Mouse (Mus musculus) liver, embryonic 15.5 days (tissue): Measurements from ENCODE around the gene Tmem245. TPM values are rescaled to one million over a fixed set of nuclear protein-coding genes. Genes with fewer than 3 reads are reported as not detected.

ENCODE experiments used
- microRNA counts: library from miRNA; unstranded; fragments of <30 nt; microRNA quantifications from one replicate; lab custom pipeline; 2016
- microRNA-seq: library from miRNA; unstranded; fragments of <30 nt; microRNA quantifications from one replicate; pipeline ENCODE4, GENCODE M21; 2016
- polyA plus RNA-seq: library from polyadenylated mRNA; unstranded; fragments of >200 nt; fragmentation: Nextera tagmentation; extraction: Ambion mirVana; gene quantifications from 2 replicates; pipeline ENCODE4 v1.2.1, GENCODE M21; 2015

Gene Tmem245
- polyA plus RNA-seq, 1 experiment from 2014 or later = 3.1 TPM

MicroRNAs encoded within 50 kb of the gene (microRNA counts, 519-probe panel; counts per million panel counts)
- microRNA mmu-miR-32 (lab: Ali Mortazavi, UCI) = 3,574 counts per million, percentile 72 among the panel's probes with 10 or more counts

Small RNA genes lying within 50 kb of the gene (microRNA-seq; reads per million reads assigned to microRNA genes)
- gene Mir32 = 365 reads per million, percentile 67 among the genes with 10 or more reads in this experiment

Other genes starting within 250 kb of the Tmem245 start
- not detected in 2 replicates for gene Gm26657, start 207.4 kb downstream of the Tmem245 start, polyA plus RNA-seq
- not detected in 2 replicates for gene Actl7b, start 206.0 kb downstream of the Tmem245 start, polyA plus RNA-seq
- not detected in 2 replicates for gene Actl7a, start 204.0 kb downstream of the Tmem245 start, polyA plus RNA-seq
- 11.6 TPM in 2 replicates for gene Elp1, start 145.1 kb downstream of the Tmem245 start, polyA plus RNA-seq
- gene Fam206a, start 145.1 kb downstream of the Tmem245 start, polyA plus RNA-seq = 4.1 and 4.8 TPM in 2 replicates
- 6.7 and 8.0 TPM in 2 replicates for gene Ctnnal1, start 82.2 kb downstream of the Tmem245 start, polyA plus RNA-seq
- gene Frrs1l, start 43.0 kb upstream of the Tmem245 start, polyA plus RNA-seq = 0.05 and 0.07 TPM in 2 replicates
- gene Epb41l4b, start 196.0 kb upstream of the Tmem245 start, polyA plus RNA-seq = 2.0 and 2.4 TPM in 2 replicates